Mouse (Mus musculus): Measurements from ENCODE around the gene Hmgb3. TPM values are rescaled to one million over a fixed set of nuclear protein-coding genes. Genes with fewer than 3 reads are reported as not detected.

The Hmgb3 gene
- polyA plus RNA-seq, 1 experiment from 2014 or later, result 148 TPM

DNA sequence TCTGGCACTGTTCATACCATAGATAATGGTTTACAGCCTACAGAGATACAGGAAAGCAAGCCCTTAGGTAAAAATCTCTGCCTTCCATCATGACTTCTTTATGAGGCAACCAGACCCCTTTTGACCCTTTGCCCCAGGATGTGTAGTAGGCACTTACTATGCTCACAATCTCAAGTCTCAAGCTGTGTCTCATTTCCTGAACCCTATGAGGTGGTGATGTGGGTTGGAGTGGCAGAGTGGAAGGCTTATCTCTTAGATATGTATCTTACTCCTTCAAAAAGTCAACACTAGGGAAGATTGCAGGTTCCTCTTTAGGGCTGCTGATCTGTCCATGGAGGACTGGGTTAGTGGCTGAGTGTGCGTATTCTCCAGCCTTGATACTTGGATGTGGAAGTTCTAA is 5.1 kb downstream of the Hmgb3 start:
- H3K27me3 ChIP-seq (ENCODE audit: control insufficient read depth, insufficient read depth, low read depth, low read length), result no peaks in the 10 kb centered on the region
- WGBS (ENCODE audit: insufficient replicate concordance), result 88% methylated on average over 1 of the region's 1 CpGs

GRCm38 (mm10) chrX:71573132-71573900 is 17.6 kb downstream of the Hmgb3 start:
- no peaks in the 10 kb centered on the region for H3K27me3 ChIP-seq (ENCODE audit: control insufficient read depth, insufficient read depth, low read depth, low read length)
- H3K36me3 ChIP-seq (ENCODE audit: control insufficient read depth, insufficient read depth), result no peaks in the 10 kb centered on the region
- ATAC-seq (ENCODE audit: low read depth), result no peak
- 55% methylated on average over 3 of the region's 3 CpGs for WGBS (ENCODE audit: insufficient replicate concordance)
- H3K9me3 ChIP-seq (replicated peaks; ENCODE audit: control insufficient read depth, low read length), result no peaks in the 10 kb centered on the region
- H3K9ac ChIP-seq (ENCODE audit: low read depth, low read length), result no peak overlapping the region
- H3K27ac ChIP-seq (ENCODE audit: low read length), result no peak overlapping the region
- H3K4me1 ChIP-seq (ENCODE audit: control insufficient read depth, low read depth, low read length), result peaks cover 2% of the 10 kb centered on the region; the same call in 1 of the 2 replicates
- no peak overlapping the region for H3K4me2 ChIP-seq (ENCODE audit: low read depth, low read length)
- no peak overlapping the region for H3K4me3 ChIP-seq (ENCODE audit: low read depth, low read length)

More for the DNA sequence above, 5.1 kb downstream of the Hmgb3 start:
- Histone ChIP-seq H3K4me1 (ENCODE audit: control insufficient read depth, low read depth, low read length) (peaks cover 3% of the 10 kb centered on the region), H3K9ac (ENCODE audit: low read depth, low read length) (no peak overlapping the region), H3K27ac (ENCODE audit: low read length) (no peak overlapping the region), H3K36me3 (ENCODE audit: control insufficient read depth, insufficient read depth) (peaks cover 3% of the 10 kb centered on the region), H3K4me2 (ENCODE audit: low read depth, low read length) (no peak overlapping the region), H3K4me3 (ENCODE audit: low read depth, low read length) (no peak overlapping the region), H3K9me3 (replicated peaks; ENCODE audit: control insufficient read depth, low read length) (no peaks in the 10 kb centered on the region)
- no peak for ATAC-seq (ENCODE audit: low read depth)

- Histone ChIP-seq H3K4me2 (ENCODE audit: low read depth, low read length) (no peak overlapping the region), H3K27me3 (ENCODE audit: control insufficient read depth, insufficient read depth, low read depth, low read length) (no peaks in the 10 kb centered on the region), H3K9me3 (replicated peaks; ENCODE audit: control insufficient read depth, low read length) (no peaks in the 10 kb centered on the region), H3K36me3 (ENCODE audit: control insufficient read depth, insufficient read depth) (no peaks in the 10 kb centered on the region), H3K4me1 (ENCODE audit: control insufficient read depth, low read depth, low read length) (peaks cover 2% of the 10 kb centered on the region; the same call in 1 of the 2 replicates), H3K27ac (ENCODE audit: low read length) (no peak overlapping the region), H3K9ac (ENCODE audit: low read depth, low read length) (no peak overlapping the region), H3K4me3 (ENCODE audit: low read depth, low read length) (no peak overlapping the region)
- 17% methylated on average over 2 of the region's 2 CpGs for WGBS (ENCODE audit: insufficient replicate concordance)
- ATAC-seq (ENCODE audit: low read depth), result no peak
These were observed 19.8 kb downstream of the Hmgb3 start for GRCm38 (mm10) chrX:71575550-71575949.

DNA sequence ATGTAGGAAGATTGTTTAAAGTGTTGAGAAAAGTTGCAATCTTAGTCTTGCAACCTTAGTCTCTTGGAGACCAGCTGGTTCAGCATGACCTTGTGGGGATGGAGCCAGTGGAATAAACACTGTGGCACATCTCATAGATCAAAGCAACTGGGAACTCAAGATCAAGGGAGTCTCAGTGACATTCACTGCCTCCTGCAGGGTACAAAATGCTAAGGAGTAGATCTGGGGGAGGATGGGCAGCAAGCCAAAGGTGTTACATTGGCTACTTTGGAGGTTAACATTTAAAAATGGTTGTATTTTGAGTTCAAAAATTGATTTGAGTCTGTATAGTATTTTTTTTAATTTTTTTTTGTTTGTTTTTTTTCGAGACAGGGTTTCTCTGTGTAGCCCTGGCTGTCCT is 33.5 kb downstream of the Hmgb3 start:
- H3K27me3 ChIP-seq (ENCODE audit: control insufficient read depth, insufficient read depth, low read depth, low read length), result no peaks in the 10 kb centered on the region; the same call in 1 of the 2 replicates
- H3K4me1 ChIP-seq (ENCODE audit: control insufficient read depth, low read depth, low read length), result no peaks in the 10 kb centered on the region
- WGBS (ENCODE audit: insufficient replicate concordance), result 45% methylated on average over 1 of the region's 1 CpGs
- no peak overlapping the region for H3K27ac ChIP-seq (ENCODE audit: low read length)
- no peak for ATAC-seq (ENCODE audit: low read depth)
- H3K4me3 ChIP-seq (ENCODE audit: low read depth, low read length), result no peak overlapping the region
- H3K9me3 ChIP-seq (replicated peaks; ENCODE audit: control insufficient read depth, low read length), result no peaks in the 10 kb centered on the region
- H3K9ac ChIP-seq (ENCODE audit: low read depth, low read length), result no peak overlapping the region
- no peaks in the 10 kb centered on the region for H3K36me3 ChIP-seq (ENCODE audit: control insufficient read depth, insufficient read depth)
- no peak overlapping the region for H3K4me2 ChIP-seq (ENCODE audit: low read depth, low read length)

DNA sequence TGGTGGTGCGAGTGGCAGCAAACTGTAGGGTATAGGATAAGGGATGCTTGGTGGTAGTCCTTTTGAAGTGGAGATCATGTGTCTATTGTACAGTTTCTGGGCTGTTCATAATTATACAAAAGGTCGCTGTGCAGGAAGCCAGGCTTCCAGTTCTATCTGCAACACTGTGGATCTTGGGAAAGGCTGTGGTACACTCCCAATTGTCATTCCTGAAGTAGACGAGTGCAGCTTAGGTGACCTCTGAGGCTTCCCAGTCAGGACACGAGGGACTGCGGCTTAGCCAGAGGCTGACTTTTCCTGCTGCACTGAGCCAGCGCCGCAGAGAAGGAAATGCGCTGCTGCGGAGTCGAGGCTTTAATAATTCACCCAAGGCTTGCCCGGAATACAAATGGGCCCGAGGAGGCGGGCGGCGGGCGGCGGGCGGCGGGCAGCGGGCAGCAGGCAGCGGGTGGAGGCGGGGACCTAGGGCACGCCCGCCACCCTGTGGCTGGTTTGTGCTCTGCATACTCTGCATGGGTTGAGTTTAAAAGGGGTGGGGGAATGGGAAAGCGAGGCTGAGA is 45.4 kb downstream of the Hmgb3 start:
- Histone ChIP-seq H3K36me3 (ENCODE audit: control insufficient read depth, insufficient read depth) (no peaks in the 10 kb centered on the region), H3K9ac (ENCODE audit: low read depth, low read length) (peak overlapping the region; percentile 37; the same call in 1 of the 2 replicates), H3K4me2 (ENCODE audit: low read depth, low read length) (peak overlapping the region; percentile 60), H3K4me3 (ENCODE audit: low read depth, low read length) (peak overlapping the region; percentile 40), H3K9me3 (replicated peaks; ENCODE audit: control insufficient read depth, low read length) (no peaks in the 10 kb centered on the region), H3K27ac (ENCODE audit: low read length) (no peak overlapping the region), H3K4me1 (ENCODE audit: control insufficient read depth, low read depth, low read length) (no peaks in the 10 kb centered on the region; the same call in 1 of the 2 replicates), H3K27me3 (ENCODE audit: control insufficient read depth, insufficient read depth, low read depth, low read length) (peaks cover 10% of the 10 kb centered on the region)
- WGBS (ENCODE audit: insufficient replicate concordance), result 13% methylated on average over 25 of the region's 25 CpGs
- peak; percentile 48; the same call in 1 of the 2 replicates for ATAC-seq (ENCODE audit: low read depth)

Small RNA genes lying within 50 kb of the gene (microRNA-seq; reads per million reads assigned to microRNA genes)
- gene Gm23945, result not detected

Other genes starting within 250 kb of the Hmgb3 start
- 5.3 and 5.4 TPM in 2 replicates for gene Mtmr1, start 191.2 kb upstream of the Hmgb3 start, polyA plus RNA-seq (2015; fragmentation: Nextera tagmentation; extraction: Ambion mirVana)
- gene Cd99l2, start 63.1 kb upstream of the Hmgb3 start, polyA plus RNA-seq (2015; fragmentation: Nextera tagmentation; extraction: Ambion mirVana), result 10.8 and 11.1 TPM in 2 replicates
- 0.04 TPM in 1 of 2 replicates, not detected in the other for gene Gpr50, start 107.7 kb downstream of the Hmgb3 start, polyA plus RNA-seq (2015; fragmentation: Nextera tagmentation; extraction: Ambion mirVana)

All from liver, embryonic 16.5 days (tissue).